Mouse (Mus musculus): Measurements from ENCODE around the gene Cdc6. TPM values are rescaled to one million over a fixed set of nuclear protein-coding genes. Genes with fewer than 3 reads are reported as not detected.
A peak's percentile ranks its signal among the peaks of the same experiment; 100 is the strongest.
"Not testable (repeated sequence)": the region's sequence is repeated elsewhere in the genome, so short reads cannot be mapped to it uniquely, and the experiment has no call there.

Gene Cdc6
- total RNA-seq, 2 experiments from 2014 or later, result 44.1 to 56.1 TPM

GRCm38 (mm10) chr11:98905583-98905982 lies 2.0 kb upstream of the Cdc6 start:
- ATAC-seq (replicated peaks; ENCODE audit: poor library complexity), result no peak

GRCm38 (mm10) chr11:98907063-98907436 lies 551 bp upstream of the Cdc6 start:
- no peak for ATAC-seq (replicated peaks; ENCODE audit: poor library complexity)

GRCm38 (mm10) chr11:98909654-98910053 lies 2.1 kb downstream of the Cdc6 start:
- ATAC-seq (replicated peaks; ENCODE audit: poor library complexity), result peak; percentile 18

GRCm38 (mm10) chr11:98910415-98910814 lies 2.8 kb downstream of the Cdc6 start:
- ATAC-seq (replicated peaks; ENCODE audit: poor library complexity), result no peak

- ATAC-seq (replicated peaks; ENCODE audit: poor library complexity), result peak; percentile 58
Observed at GRCm38 (mm10) chr11:98911498-98911897, 3.9 kb downstream of the Cdc6 start.

GRCm38 (mm10) chr11:98914196-98914595 lies 6.6 kb downstream of the Cdc6 start:
- no peak for ATAC-seq (replicated peaks; ENCODE audit: poor library complexity)

GRCm38 (mm10) chr11:98916376-98916775 lies 8.8 kb downstream of the Cdc6 start:
- ATAC-seq (replicated peaks; ENCODE audit: poor library complexity), result not testable (repeated sequence)

- peak; percentile 43 for ATAC-seq (replicated peaks; ENCODE audit: poor library complexity)
Observed at GRCm38 (mm10) chr11:98917428-98918005, 9.9 kb downstream of the Cdc6 start.

- peak; percentile 87 for ATAC-seq (replicated peaks; ENCODE audit: poor library complexity)
Observed at GRCm38 (mm10) chr11:98918231-98918630, 10.6 kb downstream of the Cdc6 start.

GRCm38 (mm10) chr11:98919009-98919408 lies 11.4 kb downstream of the Cdc6 start:
- no peak for ATAC-seq (replicated peaks; ENCODE audit: poor library complexity)

- ATAC-seq (replicated peaks; ENCODE audit: poor library complexity), result not testable (repeated sequence)
Observed at GRCm38 (mm10) chr11:98921813-98922212, 14.2 kb downstream of the Cdc6 start.

- 0 out of 2 replicates have a peak, but pooled peaks have one; percentile 20 for ATAC-seq (replicated peaks; ENCODE audit: poor library complexity)
Observed at GRCm38 (mm10) chr11:98922307-98922706, 14.7 kb downstream of the Cdc6 start.

GRCm38 (mm10) chr11:98922851-98923711 lies 15.5 kb downstream of the Cdc6 start:
- not testable (repeated sequence) for ATAC-seq (replicated peaks; ENCODE audit: poor library complexity)

GRCm38 (mm10) chr11:98924633-98925175 lies 17.1 kb downstream of the Cdc6 start:
- no peak; the same call in 1 of the 2 replicates for ATAC-seq (replicated peaks; ENCODE audit: poor library complexity)

GRCm38 (mm10) chr11:98925265-98925721 lies 17.7 kb downstream of the Cdc6 start:
- no peak; the same call in 1 of the 2 replicates for ATAC-seq (replicated peaks; ENCODE audit: poor library complexity)

- ATAC-seq (replicated peaks; ENCODE audit: poor library complexity), result no peak
Observed at GRCm38 (mm10) chr11:98925868-98926311, 18.3 kb downstream of the Cdc6 start.

GRCm38 (mm10) chr11:98926553-98926952 lies 19.0 kb downstream of the Cdc6 start:
- ATAC-seq (replicated peaks; ENCODE audit: poor library complexity), result no peak

GRCm38 (mm10) chr11:98927438-98928076 lies 20.0 kb downstream of the Cdc6 start, which contains the start of gene Rara:
Gene Rara, plus strand, starts transcription at chr11:98927818.
- peak; percentile 21; the same call in 1 of the 2 replicates for ATAC-seq (replicated peaks; ENCODE audit: poor library complexity)

GRCm38 (mm10) chr11:98928186-98928893 lies 20.7 kb downstream of the Cdc6 start:
- ATAC-seq (replicated peaks; ENCODE audit: poor library complexity), result no peak

- no peak for ATAC-seq (replicated peaks; ENCODE audit: poor library complexity)
Observed at GRCm38 (mm10) chr11:98929503-98929902, 21.9 kb downstream of the Cdc6 start.

All from megakaryocyte progenitor cell, adult 5-6 weeks (primary cell).